Mouse (Mus musculus) small intestine, adult 2 months (tissue): ENCODE measurements around the gene Jak1.

Source experiments
- CTCF ChIP-seq: fragments of 200-500 bp; IDR thresholded peaks from 2 replicates; pipeline ENCODE4 v1.5.1; 2012; ENCODE audit warnings: low read depth, mild to moderate bottlenecking, control low read depth, inconsistent platforms, low read length, moderate library complexity, mixed read lengths; ENCODE audit not compliant: insufficient replicate concordance, insufficient read length; ENCODE audit errors: extremely low read depth
- POLR2A ChIP-seq: fragments of 200-500 bp; IDR thresholded peaks from 2 replicates; pipeline ENCODE4 v1.6.1; 2012; ENCODE audit warnings: low read depth, mild to moderate bottlenecking, control low read depth, inconsistent platforms, low read length, moderate library complexity

DNA sequence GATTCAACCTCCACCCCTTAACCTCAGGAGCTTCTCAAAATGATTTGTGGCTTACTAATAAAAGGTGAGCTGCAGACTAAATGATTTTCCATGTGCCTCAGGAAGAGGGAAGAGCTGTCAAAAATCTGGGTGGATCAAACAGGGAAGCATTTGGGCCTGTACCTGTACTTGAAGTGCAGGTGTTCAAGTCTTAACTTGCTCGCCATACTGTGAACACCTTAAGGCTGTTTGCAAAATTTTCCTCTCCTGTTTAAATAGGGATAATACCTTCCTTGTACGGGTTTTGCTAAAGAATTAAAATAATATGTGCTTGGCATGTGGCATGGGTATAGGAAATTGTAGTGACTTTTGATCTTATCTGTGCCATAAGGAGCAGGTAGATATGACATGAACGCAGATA, 5.7 kb upstream of the Jak1 start:
- no peak for TF ChIP-seq CTCF
- TF ChIP-seq POLR2A, result no peak
